Mouse (Mus musculus) cerebellum, adult 11 months (tissue): ENCODE results near the gene Nppa.
"Not testable (repeated sequence)": the region's sequence is repeated elsewhere in the genome, so short reads cannot be mapped to it uniquely, and the experiment has no call there.

Experiments used
- DNase-seq: peaks from one replicate; pipeline ENCODE4 v3.0.0; 2022

Gene Nppa

DNA sequence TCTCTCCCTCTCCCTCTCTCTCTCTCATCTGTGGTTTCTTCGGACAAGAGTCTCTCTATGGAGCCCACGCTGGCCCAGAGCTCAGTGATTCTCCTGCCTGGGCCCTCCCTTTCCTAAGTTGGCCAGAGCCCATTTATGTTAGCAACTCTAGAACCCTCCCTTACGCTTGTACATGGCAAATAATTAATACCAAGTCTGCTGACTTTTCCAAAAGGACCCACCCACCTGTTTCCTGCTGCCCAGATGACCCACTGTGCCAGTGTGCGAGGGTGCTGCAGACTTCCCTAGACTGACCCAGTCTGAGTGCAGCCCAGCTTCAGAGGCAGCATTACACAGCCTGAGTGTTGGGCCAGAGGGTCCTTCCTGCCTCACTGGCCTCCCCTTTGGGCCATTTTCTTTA lies 11.7 kb downstream of the Nppa start:
- DNase-seq: no peak

DNA sequence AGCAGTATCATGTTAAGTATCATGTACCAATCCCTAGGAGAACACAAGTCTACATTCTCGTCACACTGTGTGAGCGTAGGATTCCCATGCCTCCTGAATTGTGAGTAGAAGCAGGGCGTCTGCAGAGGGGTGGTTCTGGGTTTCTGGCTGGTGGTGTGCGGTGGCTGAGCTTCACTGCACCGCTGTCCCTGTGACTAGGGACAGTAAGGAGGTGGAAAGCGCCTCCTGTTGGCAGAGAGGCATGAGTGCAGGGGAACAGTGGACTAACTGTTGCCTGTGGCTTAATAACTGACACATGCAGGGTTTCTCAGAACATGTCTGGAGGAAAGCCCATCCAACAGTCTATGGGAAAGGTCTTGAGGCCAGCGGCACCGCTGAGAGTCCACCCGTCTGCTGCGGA lies 14.9 kb downstream of the Nppa start:
- DNase-seq: no peak

DNA sequence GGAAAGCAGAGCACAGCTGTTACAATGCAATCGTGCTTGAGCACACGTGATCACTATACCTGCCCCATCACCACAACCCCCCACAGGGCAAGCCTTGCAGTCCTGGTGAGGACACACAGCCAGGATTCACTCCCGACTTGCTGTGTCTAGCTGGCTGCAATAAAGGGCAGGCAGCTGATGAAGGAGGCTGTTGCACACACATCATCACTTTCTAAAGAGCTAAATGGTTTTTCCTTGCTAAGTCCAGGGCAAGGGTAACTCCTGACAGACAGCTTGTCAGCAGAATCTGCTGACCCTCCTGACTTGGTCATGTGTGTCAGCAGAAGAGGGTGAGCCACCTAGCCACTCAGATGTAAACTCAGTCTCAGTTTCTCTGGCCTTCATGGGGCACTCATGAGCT lies 16.5 kb downstream of the Nppa start:
- no peak for DNase-seq

DNA sequence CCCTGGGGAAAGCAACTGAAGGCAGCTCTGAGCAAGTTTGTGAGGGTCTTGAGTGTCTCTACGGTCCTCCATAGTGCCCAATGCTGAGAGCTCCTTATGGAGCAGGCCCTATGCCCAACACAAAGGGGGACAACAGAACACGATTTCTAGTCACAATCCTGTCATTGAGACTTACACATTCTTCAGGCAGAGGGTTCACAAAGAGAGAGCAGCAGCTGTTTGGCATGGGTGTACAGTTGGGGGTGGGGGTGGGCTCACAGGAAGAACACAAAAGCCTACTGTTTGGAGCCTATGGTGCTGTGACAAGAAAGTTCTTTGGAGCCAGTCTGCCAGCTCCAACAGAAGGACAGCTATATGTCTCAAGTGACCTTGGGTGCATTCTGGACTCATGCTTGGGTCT lies 17.9 kb downstream of the Nppa start:
- DNase-seq: no peak

DNA sequence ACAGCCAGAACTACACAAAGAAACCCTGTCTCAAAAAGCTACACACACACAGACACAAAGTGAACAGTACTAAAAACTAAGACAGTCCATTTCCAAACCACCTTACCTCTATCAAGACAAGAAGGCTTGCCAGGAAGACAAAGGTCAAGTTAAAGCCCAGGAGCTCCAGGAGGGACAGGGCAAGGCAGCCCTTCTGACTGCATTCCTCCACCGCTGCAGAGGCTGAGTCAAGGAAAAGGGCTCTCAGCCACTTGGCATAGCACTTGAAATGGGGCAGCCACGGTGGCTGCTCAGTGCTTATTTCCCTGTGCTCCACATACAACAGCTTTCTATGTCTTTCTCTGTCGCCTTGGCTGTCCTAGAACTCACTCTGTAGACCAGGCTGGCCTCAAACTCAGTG lies 23.5 kb downstream of the Nppa start:
- no peak for DNase-seq

DNA sequence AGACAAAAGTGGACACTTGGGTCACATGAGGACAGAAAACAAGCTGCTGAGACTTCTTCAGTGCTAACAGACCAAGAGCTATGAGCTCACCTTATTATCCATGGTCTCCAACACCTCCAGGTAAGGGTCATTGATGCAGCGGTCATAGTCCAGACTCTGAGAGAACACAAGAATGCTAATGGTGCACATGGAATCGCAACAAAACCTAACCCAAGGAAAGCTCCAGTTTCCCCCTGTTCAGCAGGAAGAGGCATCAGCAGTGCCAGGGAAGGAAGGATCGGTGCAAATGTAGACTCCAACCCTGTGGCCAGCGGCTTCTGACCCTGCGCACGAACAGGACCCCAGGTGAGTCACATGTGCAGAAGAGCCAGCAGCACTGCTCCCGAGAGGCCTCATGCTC lies 28.8 kb downstream of the Nppa start:
- no peak for DNase-seq

DNA sequence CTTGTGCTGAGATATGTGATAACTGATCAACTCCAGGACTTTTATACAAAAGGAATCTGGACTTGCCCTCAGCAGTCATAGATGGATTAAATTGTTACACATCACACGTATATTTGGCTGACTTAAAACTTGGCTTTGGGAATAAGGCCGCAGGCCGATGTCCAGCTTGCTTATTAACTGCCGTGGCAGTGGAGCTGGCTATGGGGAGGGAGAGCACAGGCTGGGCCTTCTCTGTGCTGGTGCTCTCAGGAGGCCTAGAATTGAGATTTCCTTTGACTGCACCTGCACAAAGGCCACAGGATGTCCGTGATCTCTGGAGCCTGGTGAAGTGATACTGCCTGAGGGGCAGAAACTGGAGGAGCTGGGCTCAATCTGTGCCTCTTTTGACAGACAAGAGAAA lies 30.0 kb downstream of the Nppa start:
- no peak for DNase-seq

GRCm38 (mm10) chr4:148033858-148034410 lies 33.4 kb downstream of the Nppa start:
- DNase-seq: no peak

- DNase-seq: no peak
These were observed 34.9 kb downstream of the Nppa start for GRCm38 (mm10) chr4:148035440-148035839.

GRCm38 (mm10) chr4:148038079-148038599 lies 37.6 kb downstream of the Nppa start:
- DNase-seq: no peak

DNA sequence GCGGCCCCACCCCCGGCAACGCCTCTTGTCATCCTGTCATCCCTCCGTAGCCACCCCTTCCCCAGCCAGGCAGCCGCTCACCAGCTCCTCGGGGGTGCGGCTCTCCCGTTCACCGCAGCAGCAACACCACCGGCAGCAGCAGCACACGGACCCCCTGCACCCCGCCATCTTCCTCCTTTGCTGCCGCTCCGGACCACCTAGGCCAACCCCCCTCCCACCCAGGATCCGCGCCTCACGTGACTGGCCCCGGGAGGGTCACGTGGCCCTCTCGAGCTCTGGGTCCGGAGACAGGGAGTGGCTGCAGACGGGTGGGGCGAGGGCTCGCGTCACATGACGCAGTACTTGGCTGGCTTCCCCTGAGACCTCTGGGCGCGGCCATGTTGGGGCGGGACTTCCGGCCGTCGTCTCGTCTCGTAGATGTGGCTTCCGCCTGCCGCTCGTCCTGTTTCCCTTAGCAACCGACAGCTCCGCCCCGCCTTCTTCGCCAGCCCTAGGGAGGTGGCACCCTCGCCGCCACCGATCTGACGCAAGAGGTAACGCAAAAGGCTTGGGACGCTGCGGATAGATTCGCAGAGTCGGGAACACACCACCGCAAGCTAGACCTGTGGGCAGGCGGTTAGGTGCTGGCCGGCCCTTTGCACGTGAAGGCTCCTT lies 38.2 kb downstream of the Nppa start, which contains the start of the genes Clcn6 and Mthfr:
Clcn6 (minus strand) TSS at position 222 of the 654 bp plus-strand sequence.
Mthfr (plus strand) TSS at position 478 of the 654 bp plus-strand sequence.
- peak; percentile 100 for DNase-seq

DNA sequence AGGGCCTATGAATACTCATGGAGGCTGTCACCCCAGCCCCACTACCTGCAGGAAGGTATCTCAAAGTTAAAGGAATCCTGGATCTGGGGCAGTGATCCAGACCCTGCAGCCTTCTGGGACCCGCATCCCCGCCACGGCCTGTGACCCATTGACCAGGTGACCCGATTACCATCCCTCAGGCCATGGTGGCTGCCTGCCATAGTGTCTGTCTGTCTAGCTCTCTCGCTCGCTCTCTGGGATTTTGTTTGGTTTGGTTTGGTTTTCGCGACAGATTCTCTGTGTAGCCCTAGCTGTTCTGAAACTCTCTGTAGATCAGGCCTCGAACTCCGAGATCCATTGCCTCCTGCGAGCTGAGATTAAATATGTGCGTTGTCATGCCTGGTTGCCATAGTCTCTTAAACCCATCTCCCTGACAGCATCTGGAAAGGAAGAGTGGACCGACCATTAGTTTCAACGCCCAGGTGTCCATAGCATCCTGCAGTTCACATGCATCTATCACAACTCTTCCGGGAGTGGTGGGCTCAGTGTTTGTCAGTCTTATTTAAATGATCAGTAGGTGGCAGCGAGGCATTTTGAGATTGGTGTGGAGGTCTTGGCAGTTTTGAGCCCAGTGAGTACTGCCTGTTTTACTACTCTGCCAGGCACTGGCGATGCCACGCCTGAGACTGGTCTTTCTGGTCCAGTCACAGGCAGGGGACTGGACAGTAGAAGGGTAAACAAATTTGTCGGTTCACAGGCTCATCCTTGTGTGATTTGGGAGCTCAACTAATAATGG lies 38.9 kb downstream of the Nppa start:
- no peak for DNase-seq

- no peak for DNase-seq
These were observed 39.7 kb downstream of the Nppa start for GRCm38 (mm10) chr4:148040029-148040830.

- DNase-seq: peak; percentile 64
These were observed 40.5 kb downstream of the Nppa start for GRCm38 (mm10) chr4:148040933-148041610.

DNA sequence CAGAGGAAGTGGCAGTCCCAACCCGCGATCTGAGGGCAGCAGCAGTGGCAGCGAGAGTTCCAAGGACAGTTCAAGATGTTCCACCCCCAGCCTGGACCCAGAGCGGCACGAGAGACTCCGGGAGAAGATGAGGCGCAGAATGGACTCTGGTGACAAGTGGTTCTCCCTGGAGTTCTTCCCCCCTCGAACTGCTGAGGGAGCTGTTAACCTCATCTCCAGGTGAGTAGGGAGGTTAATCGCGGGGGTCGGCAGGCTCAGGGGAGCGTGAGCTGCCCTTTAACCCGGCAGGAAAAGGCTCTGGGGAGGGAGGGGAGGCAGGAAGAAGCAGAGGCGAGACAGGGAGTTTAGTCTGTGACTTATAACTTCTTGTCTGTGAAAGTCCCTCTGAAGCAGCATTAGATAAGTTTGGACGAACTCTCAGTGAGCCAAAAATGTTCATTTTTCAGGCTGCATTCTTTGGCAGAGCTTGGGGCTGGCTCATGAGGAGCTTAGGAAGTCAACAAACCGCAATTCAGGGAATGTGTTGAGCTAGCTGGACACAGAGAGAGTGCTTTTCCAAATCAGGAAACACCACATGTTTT lies 41.2 kb downstream of the Nppa start:
- DNase-seq: no peak

GRCm38 (mm10) chr4:148043327-148043726 lies 42.8 kb downstream of the Nppa start:
- not testable (repeated sequence) for DNase-seq

- no peak for DNase-seq
These were observed 43.6 kb downstream of the Nppa start for GRCm38 (mm10) chr4:148044113-148044512.

GRCm38 (mm10) chr4:148046450-148047031 lies 46.0 kb downstream of the Nppa start:
- DNase-seq: no peak

DNA sequence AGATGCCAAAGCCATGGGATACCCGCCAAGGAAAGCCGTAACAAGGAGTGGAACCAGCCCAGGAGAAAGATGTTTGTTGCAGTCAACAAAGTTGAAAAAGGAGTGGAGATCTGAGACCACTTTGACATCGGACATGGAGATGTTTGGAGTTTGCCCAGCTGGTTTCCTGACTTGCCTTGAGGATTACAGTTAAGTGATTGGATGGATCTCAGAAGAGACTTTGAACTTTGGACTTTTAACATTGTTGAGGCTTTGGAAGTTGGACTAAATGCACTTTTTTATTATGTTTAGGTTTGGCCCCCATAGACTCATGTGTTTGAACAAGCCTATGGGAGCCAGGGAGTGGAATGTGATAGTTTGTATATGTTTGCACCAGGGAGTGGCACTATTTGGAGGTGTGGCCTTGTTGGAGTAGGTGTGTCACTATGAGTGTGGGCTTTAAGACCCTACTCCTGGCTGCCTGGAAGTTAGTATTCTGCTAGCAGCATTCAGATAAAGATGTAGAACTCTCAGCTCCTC lies 49.9 kb downstream of the Nppa start:
- DNase-seq: not testable (repeated sequence)

GRCm38 (mm10) chr4:148051046-148051776 lies 50.7 kb downstream of the Nppa start:
- no peak for DNase-seq
